Mouse (Mus musculus): ENCODE measurements around the gene Pdzd2.

Gene Pdzd2

DNA sequence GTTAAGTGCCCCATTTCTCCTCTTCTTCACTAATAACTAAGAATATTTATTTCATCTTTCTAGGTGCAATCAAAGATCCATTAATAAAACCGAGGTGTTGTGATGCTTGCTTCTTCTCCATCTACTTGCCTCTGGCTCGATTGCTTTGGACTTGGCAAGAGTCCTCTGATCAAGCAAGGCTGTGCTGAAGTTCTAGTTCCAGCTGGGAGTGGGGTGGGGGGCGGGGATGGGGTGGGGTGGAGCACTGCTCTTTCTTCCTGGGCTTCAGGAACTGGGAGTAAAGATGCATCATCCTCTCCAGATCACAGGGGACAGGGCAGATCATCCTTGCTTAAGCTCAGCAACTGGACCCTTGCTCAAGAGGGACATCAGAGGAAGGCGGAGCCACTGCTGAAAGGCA is 5.5 kb downstream of the Pdzd2 start:
- DNase-seq (ENCODE audit: low spot score in 2 of 2): no peak

DNA sequence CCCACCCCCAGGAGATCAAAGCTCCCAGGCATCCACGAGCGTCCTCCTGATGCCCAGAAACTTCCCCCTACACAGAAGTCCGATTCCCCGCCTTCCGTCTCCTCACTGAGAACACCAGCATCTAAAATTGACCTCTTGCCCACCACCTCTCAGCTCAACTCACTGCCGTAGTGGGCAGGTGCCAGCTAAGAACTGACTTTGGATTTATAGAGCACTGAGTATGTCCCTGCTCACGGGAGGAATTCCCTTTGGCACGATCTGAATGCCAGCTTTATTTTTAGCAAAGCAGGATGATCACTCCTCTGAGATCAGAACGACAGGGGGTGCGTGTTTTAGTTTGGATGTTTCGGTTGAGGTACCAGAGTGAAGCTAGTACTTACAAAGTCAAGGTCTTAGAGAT is 7.1 kb downstream of the Pdzd2 start:
- no peak for DNase-seq (ENCODE audit: low spot score in 2 of 2)

DNA sequence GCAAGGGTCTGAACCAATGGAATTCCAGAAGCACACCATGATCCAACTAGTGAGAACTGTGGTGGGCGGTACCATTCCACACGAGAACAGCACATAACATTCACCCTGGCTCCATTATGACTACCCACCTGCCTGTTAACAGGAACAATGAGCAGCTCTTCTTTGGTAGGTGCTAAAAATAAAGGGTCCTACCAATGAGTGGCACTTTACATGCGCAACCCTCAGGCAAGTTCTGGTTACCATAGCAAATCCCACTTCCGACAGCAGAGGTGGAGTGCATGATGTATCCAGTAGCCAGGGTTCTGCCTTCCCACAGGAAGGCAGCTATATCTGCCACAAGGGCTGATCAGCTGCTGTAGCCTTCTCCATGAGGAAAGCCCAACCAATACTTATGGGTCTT is 11.3 kb downstream of the Pdzd2 start:
- no peak for DNase-seq (ENCODE audit: low spot score in 2 of 2)

DNA sequence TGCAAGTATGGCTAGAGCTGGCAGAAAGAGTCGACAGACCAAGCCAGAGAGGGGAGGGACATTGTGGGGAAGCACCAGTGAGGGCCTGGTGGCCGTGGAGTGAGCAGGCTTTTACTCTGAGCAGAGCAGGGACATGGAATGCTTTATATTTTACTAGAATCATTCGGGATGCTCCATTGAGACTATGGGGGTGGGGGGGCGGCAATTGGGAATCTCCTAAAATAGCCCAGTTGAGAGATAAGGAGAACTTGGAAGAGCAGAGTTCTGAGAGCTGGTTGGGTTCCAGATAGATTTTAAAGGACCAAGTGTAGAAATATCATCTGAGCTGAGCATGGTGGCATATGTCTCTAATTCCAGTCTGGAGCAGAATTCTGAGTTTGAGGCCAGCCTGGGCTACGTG is 14.5 kb downstream of the Pdzd2 start:
- DNase-seq (ENCODE audit: low spot score in 2 of 2): no peak

- no peak for DNase-seq (ENCODE audit: low spot score in 2 of 2)
Observed at GRCm38 (mm10) chr15:12721684-12722500, 17.8 kb downstream of the Pdzd2 start.

DNA sequence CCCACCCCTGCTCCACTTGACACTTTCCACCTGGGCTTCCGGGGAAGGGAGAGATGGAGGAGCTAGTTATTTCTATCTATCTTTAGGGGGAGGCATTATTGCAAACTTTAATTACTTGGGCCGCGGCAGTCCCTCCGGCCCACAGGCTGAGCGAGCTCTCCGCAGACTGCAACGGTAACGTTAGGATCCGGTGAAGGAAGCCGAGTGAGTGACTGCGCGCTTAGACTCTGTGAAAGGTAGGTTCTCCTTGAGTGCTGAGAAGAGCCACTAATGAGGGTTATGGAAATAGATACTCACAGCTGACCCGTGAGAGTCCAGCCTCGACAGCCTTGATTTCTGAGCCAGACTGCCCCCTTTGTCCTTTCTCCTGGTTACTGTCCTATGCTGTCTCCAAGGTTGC is 20.9 kb downstream of the Pdzd2 start:
- no peak for DNase-seq (ENCODE audit: low spot score in 2 of 2)

DNA sequence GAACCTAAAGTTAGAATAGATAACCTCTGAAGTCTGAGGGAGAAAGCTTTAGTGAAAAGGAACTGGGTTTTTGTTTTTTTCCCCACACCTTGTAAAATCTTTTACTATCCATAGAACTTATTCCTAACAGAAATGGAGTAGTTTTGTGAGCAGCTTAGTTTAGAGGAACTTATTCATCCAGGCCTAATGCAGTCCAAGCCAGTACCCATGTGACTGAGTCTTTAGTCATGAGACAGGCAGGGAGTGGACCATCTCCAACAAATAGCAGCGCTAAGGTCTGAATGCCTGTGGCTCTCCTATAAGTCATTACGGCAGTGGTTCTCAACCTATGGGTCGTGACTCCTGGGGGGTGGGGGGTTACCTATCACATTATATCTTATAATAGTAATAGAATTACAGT is 22.3 kb downstream of the Pdzd2 start:
- peak in 1 of 2 experiments; percentile 22 for DNase-seq (ENCODE audit: low spot score in 2 of 2)

DNA sequence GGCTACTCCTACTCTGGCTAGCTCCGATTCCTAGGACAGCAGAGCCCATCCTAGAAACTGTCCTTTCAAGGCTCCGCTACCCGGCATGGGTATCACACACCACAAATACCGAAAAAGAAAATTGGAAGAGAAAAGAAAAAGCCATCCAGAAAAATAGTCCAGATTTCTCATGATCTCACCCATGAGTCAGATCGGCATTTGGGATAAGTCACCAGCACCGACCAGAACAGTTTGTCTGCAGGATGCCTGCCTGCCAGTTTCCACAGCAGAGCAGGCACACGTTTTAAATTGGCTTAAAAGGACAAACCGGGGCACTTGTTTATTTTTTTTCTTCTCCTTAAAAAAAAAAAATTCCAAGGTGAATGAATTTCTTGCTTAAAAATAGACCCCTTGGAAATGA is 22.8 kb downstream of the Pdzd2 start:
- DNase-seq (ENCODE audit: low spot score in 2 of 2): peak in 1 of 2 experiments; percentile 9

DNA sequence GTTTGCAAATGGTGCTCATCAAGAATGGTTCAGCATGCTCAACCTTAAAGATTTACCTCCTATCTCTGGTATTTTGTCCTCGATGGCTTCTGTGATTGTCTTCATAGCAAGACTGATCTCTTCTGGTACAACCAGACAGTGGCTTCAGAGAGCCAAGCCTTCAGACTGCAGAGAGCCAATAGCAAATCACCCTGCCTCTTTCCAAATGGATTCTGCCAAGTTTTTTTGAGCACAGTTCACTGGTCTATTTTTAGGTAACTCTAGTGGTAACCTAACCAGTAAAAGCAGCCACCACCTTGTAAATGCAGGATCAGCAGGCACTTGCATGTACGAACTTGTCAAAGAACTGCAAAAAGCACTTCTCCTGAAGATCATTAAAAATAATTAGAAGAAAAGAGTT is 25.4 kb downstream of the Pdzd2 start:
- DNase-seq (ENCODE audit: low spot score in 2 of 2): peak; percentile 62 to 64

- no peak for DNase-seq (ENCODE audit: low spot score in 2 of 2)
Observed at GRCm38 (mm10) chr15:12713216-12713615, 26.5 kb downstream of the Pdzd2 start.

- DNase-seq (ENCODE audit: low spot score in 2 of 2): peak in 1 of 2 experiments; percentile 34
Observed at GRCm38 (mm10) chr15:12710036-12710435, 29.7 kb downstream of the Pdzd2 start.

DNA sequence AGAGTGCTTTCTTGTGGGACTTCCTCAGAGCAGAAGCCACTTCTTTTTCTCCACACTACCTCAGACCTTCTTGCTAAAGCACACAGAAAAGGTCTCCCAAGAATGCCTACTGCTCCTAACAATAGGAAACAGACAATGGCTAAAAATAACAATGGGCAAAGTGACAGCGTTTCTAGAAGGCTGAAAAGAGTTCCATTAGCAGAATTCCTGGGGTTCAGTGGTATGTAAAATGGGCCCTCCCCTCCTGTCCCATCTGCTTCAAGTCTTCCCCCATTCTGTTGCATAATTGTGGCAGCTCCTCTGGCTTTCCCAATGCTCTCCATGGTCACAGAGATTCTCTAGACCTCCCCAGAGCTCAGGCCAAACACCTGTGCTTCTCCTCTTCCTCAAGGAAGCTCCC is 31.4 kb downstream of the Pdzd2 start:
- no peak for DNase-seq (ENCODE audit: low spot score in 2 of 2)

DNA sequence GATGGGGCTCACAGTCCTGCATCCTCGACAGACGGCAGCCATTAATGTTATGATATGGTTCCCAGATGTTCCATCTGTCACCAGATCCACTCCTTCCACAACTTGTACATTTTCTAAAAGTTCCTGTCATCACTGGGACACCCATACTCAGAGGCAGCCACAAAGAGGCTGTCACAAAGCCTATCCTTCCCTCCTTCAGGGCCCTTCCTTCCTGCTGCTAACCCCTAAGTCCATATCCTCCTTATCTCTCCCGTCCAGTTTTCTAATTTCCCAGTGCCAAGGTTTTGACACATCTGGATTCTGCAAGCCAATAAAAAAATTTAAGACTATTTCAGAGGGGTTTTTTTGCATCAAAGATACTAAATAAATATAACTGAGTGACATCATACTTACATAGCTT is 32.8 kb downstream of the Pdzd2 start:
- no peak for DNase-seq (ENCODE audit: low spot score in 2 of 2)

DNA sequence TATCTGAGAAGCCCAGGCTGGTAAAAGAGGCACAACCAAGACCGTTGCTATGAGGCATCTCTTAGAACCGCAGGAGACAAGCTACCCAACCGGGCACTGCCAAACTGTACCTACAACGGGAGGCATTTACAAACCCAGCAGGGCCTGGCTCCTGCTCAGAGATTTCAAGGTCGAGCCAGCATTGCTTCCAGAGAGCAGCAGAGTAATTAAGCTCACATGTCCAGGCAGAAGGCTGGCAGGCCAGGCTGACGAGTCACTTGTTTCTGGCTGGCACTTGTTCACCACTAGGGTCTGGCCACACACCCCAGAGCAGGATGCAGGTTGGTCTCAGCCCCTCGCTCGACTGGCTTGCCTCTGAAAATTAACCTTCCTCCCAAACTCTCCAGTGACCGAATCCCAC is 39.4 kb downstream of the Pdzd2 start:
- DNase-seq (ENCODE audit: low spot score in 2 of 2): peak; percentile 43 to 58

GRCm38 (mm10) chr15:12697741-12698140 is 42.0 kb downstream of the Pdzd2 start:
- no peak for DNase-seq (ENCODE audit: low spot score in 2 of 2)

- DNase-seq (ENCODE audit: low spot score in 2 of 2): no peak
Observed at GRCm38 (mm10) chr15:12696889-12697288, 42.8 kb downstream of the Pdzd2 start.

- DNase-seq (ENCODE audit: low spot score in 2 of 2): no peak
Observed at GRCm38 (mm10) chr15:12689716-12690381, 49.9 kb downstream of the Pdzd2 start.

- peak; percentile 29 to 68 for DNase-seq (ENCODE audit: low spot score in 2 of 2)
Observed at GRCm38 (mm10) chr15:12682549-12682948, 57.2 kb downstream of the Pdzd2 start.

DNA sequence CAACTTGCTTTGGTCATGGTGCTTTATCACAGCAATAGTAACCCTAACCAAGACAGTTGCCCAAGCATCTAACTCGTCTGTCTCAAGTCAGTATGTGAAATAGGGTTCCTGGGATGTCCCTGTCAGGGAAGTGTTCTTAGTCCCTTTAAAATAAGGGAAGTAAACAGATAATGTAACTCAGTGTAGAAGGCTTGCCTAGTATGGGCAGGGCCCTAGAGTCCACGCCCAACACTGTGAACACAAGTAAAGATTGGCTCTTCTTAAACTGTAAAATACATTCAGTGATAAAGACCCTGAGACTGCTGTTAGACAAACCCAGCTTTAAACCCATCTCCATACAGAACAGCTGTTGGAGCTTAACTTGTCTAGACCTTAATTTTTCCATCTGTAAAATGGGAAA is 57.8 kb downstream of the Pdzd2 start:
- DNase-seq (ENCODE audit: low spot score in 2 of 2): no peak

GRCm38 (mm10) chr15:12680750-12681149 is 59.0 kb downstream of the Pdzd2 start:
- DNase-seq (ENCODE audit: low spot score in 2 of 2): no peak

- DNase-seq (ENCODE audit: low spot score in 2 of 2): no peak
Observed at GRCm38 (mm10) chr15:12679996-12680395, 59.7 kb downstream of the Pdzd2 start.

- no peak for DNase-seq (ENCODE audit: low spot score in 2 of 2)
Observed at GRCm38 (mm10) chr15:12678540-12679112, 61.1 kb downstream of the Pdzd2 start.

DNA sequence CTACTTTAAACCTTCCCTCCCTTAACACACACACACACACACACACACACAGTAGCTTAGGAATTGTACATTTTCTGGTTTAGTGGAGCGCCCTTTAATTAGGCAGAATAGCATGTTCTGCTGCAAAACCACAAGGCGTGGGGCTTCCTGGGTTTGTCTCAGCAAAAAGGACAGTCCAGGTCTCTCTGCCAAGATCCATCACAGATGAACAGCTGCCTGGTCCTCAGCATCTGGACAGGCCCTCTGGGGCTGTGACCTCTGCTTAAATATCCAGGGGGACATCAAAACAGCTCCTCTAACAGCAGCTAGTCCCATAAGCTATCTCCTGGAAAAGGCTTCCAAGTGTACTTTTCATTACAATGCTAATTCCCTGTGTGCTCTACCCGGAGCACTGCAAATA is 64.4 kb downstream of the Pdzd2 start:
- no peak for DNase-seq (ENCODE audit: low spot score in 2 of 2)

Measured in heart, adult 9 months (tissue).